Mouse (Mus musculus): ENCODE data around the gene Triobp.
"Not testable (repeated sequence)": the region's sequence is repeated elsewhere in the genome, so short reads cannot be mapped to it uniquely, and the experiment has no call there.

The Triobp gene

GRCm38 (mm10) chr15:79030551-79031435 lies 83.3 kb downstream of the Triobp start:
- peak; percentile 79 for DNase-seq (ENCODE audit: low read depth)

- not testable (repeated sequence) for DNase-seq (ENCODE audit: low read depth)
Observed at GRCm38 (mm10) chr15:79031908-79032307, 84.4 kb downstream of the Triobp start.

DNA sequence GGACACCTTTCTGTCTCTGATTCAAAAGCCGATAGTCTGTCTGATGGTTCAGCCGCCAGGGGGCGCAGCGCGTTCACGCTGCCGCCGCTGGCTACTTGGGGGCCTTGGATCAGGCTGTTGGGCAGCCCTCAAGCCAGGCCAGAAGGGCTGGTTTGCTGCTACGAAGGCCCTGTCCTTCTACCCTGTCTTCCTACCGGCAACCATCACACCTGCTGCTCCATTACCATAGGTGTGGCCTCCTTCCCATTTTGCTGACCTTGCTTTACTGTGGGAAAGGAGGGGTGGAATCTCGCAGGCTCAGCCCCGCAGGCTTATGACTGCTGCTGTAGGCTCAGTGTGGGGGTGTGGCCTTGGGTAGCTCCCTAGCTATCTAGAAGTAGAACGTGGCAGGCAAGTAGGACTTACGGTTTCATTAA lies 90.4 kb downstream of the Triobp start:
- DNase-seq (ENCODE audit: low read depth): peak; percentile 74

DNA sequence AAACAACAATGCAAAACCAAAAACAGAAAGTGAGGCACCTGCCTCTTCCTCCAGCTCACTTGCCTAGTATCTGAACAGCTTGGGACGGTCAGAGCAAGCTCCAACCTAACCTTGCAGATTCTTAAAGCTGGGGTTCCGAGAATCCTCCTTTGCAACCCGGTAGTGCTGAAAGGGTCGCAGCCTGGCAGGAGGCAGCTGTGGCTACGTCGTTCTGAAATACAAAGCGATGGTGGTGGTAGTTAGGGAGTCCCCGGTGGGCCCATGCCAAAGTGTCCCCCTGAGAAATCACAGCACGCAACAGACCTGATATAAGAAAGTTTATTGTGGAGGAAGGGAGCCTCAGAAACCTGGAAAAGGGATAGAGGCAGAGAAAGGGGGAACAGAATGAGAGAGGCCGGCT lies 90.8 kb downstream of the Triobp start:
- DNase-seq (ENCODE audit: low read depth): no peak

DNA sequence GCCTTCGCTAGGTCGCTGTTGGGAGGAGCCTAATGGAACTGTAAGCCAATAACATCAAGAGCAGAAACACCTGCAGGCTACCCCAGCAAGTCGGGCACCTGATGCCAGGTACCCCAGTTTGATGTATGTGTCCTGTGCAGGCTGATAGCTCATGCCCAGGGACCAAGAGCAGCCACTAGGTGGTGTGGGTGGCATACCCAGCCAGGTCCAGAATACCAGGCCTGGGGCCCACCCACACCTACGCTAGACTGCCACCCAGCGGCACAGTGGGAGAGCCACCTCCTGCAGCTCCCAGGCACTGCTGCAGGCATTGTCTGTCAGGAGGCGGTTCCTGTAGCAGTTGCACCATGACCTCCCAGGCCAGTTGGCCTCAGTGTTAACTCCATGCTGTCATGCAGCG lies 91.3 kb downstream of the Triobp start:
- DNase-seq (ENCODE audit: low read depth): peak; percentile 90

DNA sequence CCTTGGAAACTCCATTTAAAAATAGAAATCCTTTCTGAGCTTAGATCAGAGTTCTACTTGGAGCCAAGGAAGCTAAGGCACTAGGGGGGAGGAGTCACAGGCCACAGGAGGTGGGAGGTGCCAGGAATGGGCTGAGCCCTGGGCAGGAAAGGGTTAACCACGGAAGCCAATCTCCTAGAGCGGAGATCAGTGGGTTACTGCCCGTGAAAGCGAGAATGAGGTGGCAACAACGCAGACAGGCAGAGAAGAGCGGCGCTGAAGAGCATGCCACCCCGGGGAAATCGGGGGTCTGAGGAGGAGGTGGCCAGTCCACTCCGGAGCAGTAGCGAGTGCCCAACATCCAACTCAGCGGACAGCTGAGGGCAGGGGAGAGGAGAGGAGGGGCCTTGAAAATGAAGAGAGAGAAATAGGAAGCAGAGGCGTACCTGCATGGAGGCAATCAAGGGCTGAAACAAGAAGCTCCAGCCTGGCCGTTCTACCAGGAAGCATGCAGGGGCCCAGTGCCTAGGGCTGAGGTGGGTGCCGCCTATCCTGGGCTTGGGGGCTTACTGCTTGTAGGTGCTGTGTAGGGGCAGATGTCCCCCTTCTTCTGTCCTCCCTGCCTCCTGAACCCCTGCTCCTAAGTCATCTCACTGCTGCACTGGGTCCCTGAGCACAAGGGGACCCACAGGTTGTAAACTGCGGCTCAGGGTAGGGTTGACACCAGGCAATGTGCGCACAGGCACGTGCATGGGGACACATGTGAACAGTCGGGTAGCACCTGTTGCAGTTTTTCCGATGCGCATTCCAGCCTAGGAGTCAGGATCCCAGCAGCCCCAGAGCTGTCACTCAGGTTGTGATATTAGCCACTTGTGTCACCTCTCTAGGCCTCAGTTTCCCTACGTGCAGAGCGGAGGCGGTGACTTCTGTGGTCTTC lies 93.2 kb downstream of the Triobp start:
- no peak for DNase-seq (ENCODE audit: low read depth)

- DNase-seq (ENCODE audit: low read depth): no peak
Observed at GRCm38 (mm10) chr15:79041585-79041984, 94.1 kb downstream of the Triobp start, which contains the start of gene Galr3. Gene Galr3, plus strand, starts transcription at chr15:79041885.

DNA sequence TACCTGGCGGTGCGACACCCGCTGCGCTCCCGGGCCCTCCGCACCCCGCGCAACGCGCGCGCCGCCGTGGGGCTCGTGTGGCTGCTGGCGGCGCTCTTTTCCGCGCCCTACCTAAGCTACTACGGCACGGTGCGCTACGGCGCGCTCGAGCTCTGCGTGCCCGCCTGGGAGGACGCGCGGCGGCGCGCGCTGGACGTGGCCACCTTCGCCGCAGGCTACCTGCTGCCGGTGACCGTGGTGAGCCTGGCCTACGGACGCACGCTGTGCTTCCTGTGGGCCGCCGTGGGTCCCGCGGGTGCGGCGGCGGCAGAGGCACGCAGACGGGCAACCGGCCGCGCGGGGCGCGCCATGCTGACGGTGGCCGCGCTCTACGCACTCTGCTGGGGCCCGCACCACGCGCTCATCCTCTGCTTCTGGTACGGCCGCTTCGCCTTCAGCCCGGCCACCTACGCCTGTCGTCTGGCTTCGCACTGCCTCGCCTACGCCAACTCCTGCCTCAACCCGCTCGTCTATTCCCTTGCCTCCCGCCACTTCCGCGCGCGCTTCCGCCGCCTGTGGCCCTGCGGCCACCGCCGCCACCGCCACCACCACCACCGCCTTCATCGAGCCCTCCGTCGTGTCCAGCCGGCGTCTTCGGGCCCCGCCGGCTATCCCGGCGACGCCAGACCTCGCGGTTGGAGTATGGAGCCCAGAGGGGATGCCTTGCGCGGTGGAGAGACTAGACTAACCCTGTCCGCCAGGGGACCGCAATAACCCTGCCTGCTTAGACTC lies 95.4 kb downstream of the Triobp start:
- no peak for DNase-seq (ENCODE audit: low read depth)

DNA sequence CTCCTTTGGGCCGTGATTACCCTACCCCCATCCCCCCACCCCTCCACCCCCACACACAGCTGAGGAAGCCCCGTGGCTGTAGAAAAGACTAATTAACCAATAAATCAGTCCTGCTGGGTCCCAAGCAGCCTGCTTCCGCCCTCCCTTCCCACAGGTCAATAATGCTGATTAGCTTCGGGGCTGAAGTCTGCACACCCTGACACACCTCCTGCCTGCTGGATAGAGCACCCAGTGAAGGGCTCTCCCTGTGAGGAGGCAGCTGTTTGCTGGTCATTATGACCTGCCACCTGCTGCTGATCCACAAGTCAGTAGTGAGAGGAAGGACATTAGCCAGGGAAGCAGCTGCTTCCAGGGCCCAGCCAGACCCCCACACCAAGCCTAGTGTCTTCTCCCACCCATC lies 97.3 kb downstream of the Triobp start:
- no peak for DNase-seq (ENCODE audit: low read depth)

- no peak for DNase-seq (ENCODE audit: low read depth)
Observed at GRCm38 (mm10) chr15:79048186-79048585, 100.7 kb downstream of the Triobp start.

DNA sequence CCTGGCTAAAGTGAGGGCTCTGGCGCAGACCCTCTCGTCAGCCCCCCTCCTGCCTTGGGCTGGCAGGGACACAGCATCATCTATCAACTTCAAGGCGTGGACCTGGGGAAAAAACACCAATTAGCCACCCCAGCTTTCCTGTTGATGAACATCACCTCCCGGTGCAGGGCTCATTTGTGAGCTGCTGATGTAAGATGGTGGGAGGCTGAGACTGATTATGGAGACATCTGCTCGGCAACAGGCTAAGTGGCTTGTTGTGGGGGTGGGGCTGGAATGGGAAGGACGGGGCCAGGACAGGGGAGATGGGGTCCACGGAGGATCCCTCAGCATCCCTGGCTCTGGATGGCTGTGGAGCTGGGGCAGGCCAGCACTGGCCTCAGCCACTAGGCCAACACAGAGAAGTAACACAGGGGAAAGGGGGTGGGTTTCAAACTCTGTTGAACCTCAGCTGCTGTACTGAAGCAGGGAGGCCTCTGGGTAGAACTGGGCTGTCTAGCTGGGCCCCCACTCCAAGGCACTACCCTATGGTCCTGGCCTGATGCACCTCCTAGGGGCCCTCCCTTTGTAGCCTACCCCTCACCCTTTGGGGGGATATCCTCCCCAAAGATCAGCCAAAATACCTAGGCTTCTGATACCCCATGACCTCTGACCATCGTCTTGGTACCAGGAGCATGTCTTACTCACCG lies 102.8 kb downstream of the Triobp start:
- DNase-seq (ENCODE audit: low read depth): no peak

- DNase-seq (ENCODE audit: low read depth): no peak
Observed at GRCm38 (mm10) chr15:79050964-79051363, 103.4 kb downstream of the Triobp start.

DNA sequence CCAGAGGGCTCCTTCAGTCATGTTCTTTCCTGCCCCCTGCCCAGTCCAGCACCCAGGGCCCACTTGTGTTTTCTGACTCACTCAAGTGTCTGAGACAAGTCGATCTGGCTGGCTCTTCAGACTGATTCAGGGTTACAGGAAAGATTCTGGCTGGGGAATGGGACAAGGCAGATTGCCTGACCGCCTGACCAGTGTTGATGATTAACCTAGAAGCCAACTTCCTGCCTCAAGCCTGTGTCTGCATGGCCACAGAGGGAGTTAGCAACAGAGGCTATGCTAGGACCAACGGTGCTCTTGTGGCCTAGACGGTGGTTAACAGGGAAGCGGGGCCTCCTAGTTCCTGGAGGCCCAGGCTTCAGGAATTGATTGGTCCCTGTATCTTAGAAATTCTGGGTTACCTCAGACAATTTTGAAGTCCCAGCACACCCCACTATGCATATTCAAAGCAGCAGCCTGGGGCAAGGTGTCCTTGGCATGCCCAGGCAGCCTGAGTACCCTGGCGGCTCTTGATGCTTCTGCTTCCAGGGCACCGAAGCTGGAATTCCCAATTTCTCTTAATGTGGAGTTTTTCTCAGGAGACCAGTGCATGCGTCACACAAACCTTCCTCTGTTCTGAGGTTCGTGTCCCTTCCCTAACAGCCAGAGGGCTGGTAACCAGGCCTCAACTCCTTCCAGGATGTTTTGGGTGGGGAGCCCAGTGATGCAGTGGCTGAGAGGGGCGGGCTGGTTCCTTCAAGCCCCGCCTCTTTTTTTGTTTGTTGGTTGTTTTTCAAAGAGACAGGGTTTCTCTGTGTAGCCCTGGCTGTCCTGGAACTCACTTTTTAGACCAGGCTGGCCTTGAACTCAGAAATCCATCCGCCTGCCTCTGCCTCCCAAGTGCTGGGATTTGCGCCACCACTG lies 104.2 kb downstream of the Triobp start:
- no peak for DNase-seq (ENCODE audit: low read depth)

GRCm38 (mm10) chr15:79052366-79052765 lies 104.8 kb downstream of the Triobp start:
- no peak for DNase-seq (ENCODE audit: low read depth)
